Mouse (Mus musculus): ENCODE data around the gene Tcea3.

Tcea3 gene

DNA sequence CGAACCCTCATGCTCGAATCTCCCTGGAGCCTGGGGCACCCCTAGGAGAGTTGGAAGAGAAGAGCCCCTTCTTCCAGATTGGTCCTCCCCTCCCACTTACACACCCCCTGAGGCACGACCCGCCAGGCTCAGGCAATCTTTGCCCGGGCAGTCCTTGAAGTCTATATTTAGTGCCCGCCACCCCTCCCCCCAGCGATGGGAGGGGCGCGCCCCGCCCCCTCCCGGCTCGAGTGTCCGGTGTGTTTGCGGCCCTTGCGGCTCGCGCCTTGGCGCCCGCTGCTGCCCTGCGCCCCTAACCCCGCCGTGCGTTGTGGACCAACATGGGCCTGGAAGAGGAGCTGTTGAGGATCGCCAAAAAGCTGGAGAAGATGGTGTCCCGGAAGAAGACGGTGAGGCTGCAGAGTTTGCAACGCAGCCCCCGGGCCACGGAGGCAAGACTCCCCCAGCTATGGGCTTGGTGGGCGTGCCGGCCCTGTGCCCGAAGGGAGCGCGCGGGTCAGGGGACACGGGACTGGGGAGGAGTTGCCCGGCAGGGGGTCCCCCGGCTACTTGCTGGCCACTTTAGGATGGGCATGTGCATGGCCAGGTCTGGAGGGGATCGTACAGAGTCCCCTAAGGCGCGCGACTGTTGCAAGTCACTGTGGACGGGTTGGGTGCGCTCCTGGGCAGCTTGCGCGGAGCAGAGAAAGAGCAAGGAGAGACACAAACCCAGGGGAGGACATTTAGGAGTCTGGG is at the start of gene Tcea3:
Gene Tcea3 (plus strand): TSS at position 1 of the 735 bp plus-strand sequence.
- peak; percentile 51 for DNase-seq (ENCODE audit: low spot score)

DNA sequence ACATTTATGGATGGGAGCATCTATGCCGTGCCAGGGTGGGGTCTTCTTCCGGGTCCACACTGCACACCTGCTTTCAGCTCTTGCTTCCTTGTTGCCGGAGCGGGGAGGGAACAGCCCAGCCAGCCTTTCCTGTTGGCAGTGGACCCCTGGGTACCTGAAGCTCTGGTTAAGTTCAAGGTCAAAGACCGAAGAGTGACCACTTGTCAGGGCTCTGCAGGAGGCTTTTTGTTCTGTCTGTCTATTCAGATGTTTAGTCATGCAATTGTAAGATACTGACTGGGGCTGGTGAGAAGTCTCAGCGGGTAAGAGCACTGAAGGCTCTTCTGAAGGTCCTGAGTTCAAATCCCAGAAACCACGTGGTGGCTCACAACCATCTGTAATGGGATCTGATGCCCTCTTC is 48.7 kb upstream of the Tcea3 start:
- no peak for DNase-seq (ENCODE audit: low spot score)

DNA sequence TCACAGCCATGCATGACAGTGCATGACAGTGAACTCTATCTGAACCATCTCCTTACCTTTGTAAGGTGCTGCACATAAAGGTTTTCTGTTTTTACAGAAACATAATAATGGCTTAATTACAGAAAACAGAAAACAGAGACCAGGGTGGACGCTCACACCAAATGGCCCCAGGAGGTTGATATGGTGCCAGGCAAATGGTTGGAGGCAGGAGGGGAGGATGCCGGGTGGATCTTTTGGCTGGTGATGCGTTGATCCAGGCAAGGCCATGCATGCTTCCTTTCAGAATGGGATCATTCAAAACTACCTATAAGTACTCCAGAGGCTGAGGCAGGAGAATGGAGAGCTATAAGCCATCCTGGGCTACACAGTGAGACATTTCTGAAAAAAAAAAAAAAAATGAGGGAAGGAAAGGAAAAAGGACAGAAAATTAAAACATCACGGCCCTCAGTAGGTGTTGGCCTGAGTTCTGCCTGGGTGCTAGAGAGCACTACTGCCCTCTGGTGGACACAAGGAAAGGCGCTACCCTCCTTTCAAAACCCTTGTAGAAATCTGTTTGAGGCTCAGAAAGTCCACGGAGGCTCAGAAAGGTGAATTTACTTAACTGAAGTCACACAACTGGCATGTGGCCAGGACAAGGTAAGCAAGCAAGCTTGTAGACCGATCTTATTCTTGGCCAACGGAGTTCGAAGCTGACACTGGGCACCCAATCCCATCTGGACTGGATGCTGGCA is 47.8 kb upstream of the Tcea3 start:
- peak; percentile 83 for DNase-seq (ENCODE audit: low spot score)

DNA sequence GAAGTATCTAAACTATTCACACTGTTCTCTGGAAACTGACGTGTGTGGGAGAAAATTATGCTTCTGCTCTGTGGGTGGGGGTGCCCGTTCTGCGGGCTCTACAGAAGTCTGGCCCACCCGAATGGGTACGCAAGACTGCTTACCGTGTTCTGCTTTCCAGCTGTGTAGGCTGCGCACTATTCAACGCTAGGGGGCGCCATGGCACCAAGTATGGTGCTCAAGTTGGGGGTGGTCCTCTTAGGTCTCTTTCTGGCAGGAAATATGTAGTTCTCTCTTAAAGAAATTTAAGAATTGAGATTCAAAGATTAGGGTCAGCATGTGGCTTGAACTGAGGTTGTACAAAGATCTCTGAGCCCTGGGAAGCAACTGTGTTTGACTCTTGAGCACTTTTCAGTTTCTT is 45.0 kb upstream of the Tcea3 start:
- DNase-seq (ENCODE audit: low spot score) = peak; percentile 92

DNA sequence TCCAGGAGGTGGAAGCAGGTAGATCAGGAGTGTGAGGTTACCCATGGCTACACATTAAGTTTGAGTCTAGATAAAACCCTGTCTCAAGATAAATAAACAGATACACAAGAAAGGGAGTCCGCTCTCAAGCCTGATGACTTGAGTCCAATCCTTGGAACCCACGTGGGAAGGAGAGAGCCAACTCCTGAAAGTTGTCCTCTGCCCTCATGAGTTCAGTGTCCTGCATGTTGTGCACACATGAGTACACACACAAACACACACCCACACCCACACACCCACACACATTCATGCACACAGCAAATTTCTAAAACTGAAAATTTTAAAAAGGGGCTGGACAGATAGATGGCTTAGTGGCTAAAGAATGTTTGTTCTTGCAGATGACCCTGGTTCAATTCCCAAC is 42.8 kb upstream of the Tcea3 start:
- no peak for DNase-seq (ENCODE audit: low spot score)

DNA sequence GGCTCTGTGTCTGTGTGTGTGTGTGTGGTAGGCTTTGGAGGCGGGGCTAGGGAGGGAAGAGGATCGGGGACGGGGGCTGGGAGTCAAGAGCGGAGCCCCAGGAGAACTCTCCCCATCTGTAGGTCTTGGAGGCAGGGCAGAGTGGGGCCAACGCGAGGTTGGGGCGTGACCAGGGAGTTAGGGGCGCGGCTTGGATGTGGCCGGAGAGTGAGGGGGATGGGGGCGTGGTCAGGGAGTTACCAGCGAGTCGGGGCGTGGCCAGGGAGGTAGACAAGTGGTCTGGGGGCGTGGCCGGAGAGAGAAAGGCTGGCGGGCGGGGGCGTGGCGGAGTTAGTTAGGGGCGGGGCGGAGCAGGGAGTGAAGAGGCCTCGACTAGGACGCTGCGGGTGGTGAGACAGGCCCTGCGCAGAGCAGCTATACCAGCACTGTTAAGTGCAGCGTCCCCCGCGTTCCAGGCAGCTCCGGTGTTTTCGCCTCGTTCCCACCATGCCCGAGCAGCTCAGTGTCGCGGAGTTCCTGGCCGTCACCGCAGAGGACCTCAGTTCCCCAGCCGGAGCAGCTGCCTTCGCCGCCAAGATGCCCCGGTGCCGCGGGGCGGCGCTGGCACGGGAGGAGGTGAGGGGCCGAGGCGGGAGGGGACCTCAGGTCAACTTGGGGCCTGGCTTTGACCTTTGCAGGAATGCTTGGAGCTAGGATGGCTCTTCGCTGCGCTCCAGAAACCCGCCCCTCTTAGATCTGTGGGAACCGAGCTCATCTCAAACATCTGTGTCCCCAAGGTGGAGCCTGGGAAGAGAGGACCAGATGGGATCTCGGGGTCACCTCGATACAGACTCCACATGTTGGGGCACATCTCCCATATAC is 41.3 kb upstream of the Tcea3 start, which contains the start of gene Asap3:
Gene Asap3 (plus strand): TSS at position 333 of the 861 bp plus-strand sequence.
- DNase-seq (ENCODE audit: low spot score) = peak; percentile 99

DNA sequence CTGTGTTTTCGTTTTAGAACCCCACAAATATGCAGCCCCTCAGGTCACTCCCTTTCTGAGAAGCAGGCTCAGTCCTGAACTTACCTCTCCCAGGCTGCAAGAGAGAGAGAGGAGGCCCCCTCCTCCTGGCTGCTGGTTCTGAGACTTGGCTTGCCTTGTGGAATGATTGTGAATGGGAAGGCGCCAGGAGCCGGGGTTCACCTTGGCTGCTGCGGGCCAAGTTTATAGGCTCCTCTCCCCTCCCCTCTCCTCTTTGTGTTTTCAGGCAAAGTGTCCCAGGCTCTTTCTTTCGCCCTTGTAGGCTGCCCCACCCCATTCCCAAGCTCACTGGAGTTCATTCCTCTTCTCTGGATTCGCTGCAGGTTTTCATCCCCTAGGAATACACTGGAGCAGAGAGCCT is 40.6 kb upstream of the Tcea3 start:
- no peak for DNase-seq (ENCODE audit: low spot score)

DNA sequence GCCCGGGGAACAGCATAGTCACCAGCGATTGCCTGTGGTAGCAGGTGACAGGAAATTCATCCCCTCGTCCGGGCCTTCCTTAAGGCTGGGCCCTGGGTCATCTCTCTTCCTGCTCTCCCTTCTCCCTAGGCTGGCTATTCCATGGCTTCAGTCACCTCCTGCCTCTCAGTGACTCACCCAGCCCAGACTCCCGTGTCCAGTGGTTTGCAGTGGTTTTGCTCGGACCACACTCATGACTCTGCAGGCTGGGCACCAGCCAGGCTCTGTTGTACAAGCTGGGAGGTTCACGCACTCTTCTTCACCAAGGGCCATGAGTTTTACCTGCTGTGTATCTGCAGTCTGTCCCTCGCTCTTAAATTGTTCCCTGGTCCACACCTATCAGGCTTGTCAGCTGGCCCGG is 36.6 kb upstream of the Tcea3 start:
- no peak for DNase-seq (ENCODE audit: low spot score)

DNA sequence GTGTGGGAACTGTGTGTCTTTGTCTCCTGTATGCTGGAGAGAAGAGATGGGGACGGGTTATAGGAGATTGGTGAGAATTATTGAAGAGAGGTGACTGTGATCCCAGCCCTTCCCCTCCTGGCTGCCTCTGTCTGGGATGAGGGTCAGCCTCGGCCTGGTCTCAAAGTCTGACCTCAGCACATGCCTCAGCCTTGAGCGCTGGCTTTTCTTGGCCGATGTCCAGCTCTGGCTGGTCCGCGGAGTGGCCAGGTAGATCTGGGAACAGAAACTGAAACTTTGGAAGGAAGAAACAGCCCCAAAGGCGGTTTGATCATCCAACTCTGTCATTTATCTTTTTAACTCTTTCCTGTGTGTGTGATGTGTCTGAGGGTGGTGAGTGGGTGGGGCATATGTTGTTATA is 33.9 kb upstream of the Tcea3 start:
- DNase-seq (ENCODE audit: low spot score) = no peak

DNA sequence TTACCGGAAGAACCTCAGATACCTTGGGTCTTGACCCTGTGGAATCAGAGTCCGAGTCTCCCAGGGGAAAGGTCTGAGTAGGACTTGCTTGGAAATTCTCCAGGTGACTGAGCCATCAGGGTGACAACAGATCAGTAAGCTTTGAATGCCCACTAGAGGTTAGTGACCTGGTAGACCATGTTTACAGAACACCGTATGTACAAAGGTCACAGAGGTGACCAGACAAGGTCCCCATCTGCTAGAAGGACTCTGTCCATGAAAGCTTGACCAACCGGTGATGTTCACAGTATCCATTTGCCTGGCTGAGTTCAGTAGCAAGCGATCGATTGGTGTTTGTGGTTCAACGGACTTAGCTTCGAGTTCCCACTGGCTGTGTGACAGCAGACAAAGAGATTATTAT is 32.7 kb upstream of the Tcea3 start:
- DNase-seq (ENCODE audit: low spot score) = no peak

DNA sequence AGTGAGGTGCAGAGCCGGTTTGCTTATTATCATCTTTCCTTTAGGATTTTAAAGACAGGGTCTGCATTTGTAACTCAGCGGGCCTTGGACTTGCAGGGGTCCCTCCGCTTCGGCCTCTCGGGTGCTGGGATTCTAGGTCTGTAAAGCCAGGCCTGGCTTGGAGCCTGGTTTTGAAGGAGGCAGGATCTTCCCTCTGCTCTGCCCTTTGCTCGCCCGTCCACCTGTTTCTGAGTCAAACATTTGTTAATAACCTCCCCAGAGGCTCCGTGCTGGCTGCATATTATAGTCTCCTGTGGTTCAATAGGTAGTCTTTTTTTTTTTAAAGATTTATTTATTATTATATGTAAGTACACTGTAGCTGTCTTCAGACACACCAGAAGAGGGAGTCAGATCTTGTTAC is 32.0 kb upstream of the Tcea3 start:
- no peak for DNase-seq (ENCODE audit: low spot score)

DNA sequence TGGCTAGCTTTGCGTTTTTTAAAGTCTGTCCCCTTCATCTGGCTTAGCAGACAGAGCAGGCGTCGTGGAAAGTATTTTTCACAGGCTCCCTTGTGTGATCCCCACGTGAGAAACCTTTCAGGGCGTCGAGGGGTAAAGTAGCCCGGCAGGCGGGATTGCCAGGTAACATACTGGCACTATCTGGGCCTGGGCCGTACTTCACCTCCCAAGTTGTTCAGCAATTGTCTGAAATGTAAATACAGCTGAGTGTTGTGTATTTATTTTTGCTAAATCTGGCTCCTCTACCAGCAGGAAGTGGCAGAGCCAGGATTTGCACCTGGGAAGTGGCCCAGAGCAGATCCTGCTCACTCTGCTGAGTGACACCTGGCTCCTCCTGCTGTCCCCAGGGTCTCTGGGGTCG is 30.5 kb upstream of the Tcea3 start:
- no peak for DNase-seq (ENCODE audit: low spot score)

DNA sequence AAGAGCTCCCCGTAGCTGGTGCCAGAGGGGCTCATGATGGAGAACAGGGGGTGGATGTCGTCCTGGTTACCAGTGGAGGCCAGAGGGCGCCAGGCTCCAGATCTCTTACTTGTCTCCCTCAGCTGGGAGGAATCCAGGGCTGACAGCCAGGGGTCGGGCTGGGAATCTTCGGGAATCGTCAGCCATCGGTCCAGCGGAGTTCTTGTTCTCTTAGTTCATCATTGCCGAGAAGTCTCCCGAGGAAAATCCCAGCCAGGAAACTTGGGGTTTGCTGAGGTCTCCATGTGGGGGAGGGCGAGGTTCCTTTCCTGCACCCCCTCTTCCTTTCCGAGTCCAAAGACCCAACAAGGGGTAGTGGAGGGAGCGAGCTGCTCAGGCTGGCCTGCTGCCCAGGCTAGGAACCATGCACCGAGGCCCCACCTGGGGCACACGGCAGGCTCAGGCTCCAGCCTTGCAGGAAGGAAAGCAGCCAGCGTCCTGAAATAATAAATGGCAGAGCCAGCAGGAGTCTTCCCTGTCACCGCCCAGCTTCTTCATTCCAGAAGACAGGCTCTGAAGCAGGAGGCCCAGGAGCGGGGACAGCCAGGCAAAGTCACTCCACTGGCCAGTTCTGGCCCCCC is 28.8 kb upstream of the Tcea3 start:
- peak; percentile 64 for DNase-seq (ENCODE audit: low spot score)

DNA sequence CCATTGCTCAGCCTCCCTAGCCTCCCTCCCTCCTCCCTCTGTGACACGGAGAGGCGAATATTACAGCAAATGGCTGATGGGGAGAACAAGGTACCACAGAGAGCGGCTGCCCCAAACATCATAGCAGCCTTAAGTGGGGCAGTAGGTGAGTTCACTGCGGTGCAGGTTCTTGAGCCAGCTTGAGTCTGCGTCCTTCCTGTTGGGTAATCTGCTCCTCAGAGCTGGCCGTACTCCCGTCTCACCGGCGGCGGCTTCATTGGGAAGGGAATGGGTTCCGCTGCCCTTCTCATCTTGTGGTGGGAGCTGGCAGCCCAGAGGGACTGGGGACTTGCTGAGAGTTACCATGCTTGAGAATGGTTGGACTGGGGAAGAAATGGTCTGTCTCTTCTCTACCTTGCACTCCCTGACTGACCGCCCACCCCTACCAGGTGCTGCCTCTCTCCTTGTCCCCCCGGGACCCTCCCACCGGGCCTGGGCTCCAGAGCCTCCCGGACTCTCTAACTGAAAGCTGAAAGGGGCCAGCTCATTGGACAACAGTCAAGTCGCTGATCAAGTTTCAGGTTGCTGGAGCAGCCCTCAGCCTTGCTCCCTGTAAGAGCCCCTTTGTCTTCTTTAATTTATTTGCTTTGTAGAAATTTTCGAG is 27.3 kb upstream of the Tcea3 start:
- peak; percentile 19 for DNase-seq (ENCODE audit: low spot score)

DNA sequence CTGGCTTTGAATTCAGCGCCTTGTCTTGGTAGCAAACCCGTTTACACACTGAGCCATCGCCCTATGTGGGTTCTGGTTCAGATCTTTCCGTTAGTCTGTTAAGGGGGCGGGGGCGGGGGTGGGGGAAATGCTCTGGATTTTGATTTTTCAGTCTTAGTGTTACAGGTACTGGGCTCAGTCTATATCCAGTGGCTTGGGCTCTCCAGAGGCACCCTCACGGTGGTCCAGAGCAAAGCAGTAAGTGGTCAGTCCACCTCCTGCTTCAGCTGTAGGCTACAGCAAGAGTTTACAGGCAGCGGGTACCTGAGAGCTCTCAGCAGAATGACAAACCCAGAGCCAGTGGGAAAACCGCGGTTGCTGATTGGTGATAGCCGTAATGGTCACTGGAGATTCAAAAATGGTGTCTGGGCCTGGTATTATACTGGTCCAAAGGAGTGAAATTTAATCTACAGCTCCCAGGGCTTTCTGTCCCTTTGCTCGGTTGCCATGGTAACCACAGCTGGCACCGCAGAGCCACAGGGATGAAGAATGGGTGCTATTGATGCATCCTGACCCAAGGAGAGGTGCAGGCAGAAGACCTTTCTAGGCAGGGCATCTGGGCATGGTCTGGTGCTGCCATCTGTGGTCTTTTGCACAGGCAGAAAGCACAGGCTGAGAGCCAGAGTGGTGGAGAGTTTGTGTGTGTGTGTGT is 23.8 kb upstream of the Tcea3 start:
- DNase-seq (ENCODE audit: low spot score) = no peak

DNA sequence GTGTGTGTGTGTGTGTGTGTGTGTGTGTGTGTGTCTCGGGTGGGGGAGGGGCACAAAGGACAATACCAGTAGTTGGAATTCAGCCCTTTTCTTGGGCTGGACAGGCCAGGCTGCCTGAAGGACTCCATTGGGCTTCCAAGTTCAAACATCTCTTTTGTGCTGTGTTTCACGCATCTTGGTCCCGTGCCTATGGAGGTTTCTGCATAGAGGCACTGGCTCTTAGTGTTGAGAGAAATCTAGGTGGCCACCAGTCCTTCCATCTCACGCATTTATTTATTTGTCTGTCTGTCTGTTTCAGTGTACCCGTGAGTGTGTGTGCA is 23.3 kb upstream of the Tcea3 start:
- no peak for DNase-seq (ENCODE audit: low spot score)

DNA sequence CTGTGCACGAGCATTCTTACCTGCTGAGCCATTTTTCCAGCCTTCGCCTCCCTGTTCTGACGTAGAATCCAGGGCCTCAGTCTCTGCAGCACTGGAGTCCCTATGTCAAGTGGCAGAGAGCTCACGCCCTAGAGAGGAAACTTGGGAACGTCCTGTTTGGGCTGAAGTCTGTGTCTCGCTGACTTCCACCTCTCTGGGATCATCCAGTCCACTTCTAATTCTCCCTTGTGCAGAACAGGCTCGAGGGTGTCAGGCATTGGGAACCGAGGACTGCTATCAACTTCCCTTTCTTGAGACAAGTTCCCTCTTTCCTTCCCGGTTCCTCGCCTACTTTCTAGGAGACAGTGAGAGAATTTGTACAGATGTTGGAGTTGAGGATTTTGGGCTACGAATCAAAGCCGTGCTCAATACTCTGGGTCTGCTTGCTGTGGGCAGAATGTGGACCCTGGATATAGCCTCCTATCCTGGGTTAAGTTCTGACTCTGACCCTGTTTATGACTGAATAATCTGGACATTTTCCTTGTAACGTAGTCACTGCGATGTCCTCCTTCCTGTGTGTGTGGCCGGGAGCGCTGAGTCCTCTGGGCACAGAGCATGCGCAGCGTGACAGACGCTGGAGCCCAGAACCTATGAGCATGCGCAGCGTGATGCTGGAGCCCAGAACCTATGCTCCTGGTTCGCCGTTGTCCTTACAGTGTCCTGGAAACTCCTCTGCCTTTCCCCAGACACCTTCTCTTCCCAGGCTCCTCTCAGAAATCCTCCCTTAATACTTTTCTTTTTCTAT is 22.7 kb upstream of the Tcea3 start:
- DNase-seq (ENCODE audit: low spot score) = no peak

DNA sequence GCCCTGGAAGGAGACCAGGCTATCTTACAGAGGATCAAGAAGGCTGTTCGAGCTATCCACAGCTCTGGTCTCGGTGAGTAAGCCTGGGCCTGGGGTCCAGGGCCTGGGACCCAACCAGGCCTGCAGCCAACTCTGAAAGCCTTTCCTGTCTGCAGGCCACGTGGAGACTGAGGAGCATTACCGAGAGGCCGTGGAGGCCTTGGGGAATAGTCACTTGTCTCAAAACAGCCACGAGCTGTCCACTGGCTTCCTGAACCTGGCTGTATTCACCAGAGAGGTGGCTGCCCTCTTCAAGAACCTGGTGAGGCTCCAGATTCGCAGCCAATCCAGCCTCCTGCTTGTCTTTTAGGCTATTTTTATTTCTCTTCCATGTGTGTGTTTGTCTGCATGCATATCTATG is 20.1 kb upstream of the Tcea3 start:
- no peak for DNase-seq (ENCODE audit: low spot score)

DNA sequence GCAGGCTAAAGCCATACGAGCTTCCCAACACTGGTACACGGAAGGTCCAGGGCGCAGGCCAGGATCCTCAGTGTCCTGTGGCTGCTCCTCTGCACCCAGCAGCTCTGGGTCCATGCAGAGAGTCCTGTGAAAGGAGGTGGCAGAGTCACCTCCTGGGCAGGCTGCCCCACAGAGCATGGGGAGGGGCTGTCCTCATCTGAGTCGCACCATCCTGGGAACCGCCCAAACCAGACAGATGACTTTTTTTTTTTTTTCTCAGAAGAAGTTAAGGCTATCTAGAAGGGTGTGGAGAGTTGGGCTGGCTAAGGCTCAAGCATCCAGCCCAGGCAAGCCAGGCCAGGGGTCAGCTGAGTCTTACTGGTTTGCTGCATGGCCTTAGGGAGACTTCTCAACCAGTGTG is 18.9 kb upstream of the Tcea3 start:
- no peak for DNase-seq (ENCODE audit: low spot score)

DNA sequence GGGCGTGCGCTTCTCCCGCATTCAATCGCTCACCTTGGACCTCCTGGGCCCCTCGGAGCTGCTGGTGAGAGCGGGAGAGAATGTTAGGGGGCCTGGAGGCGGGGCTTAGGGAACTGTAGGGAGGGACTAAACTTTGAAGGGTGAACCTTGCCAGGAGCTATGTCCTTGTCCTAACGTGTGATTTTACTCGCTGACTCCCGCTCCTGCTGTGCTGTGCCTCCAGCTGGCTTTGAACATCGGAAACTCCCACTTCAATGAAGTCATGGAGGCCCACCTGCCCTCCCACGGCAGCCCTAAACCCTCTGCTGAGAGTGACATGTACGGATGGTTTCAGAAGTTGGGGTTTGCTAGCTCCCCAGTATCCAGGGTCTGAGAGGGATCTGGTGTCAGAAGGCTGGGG is 8.9 kb upstream of the Tcea3 start:
- no peak for DNase-seq (ENCODE audit: low spot score)

DNA sequence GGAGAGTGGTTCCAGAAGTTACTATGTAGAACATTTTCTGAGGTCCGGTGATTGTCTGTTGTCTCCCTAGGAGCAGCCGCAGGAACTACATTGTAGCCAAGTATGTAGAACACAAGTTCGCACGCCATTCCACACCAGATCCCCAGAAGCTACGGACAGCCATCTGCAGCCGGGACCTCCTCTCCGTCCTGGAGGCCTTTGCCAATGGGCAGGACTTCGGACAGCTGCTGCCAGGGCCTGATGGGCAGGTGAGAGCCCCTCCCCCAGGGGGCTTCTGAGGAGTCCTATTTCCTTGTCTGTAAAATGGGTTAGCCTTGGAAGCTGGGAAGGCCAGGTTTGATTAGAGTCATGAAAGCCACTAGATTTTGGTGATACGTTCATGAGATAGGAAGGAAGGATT is 8.4 kb upstream of the Tcea3 start:
- DNase-seq (ENCODE audit: low spot score) = no peak
